Mouse (Mus musculus) limb, embryonic 11.5 days (tissue): ENCODE measurements around the gene Gm28305. TPM values are rescaled to one million over a fixed set of nuclear protein-coding genes. Genes with fewer than 3 reads are reported as not detected.

Source experiments
- ATAC-seq: fragments of 200-750 bp; cut with Nextera tagmentation; 2 replicates; pipeline ENCODE4 v1.8.0; 2017; ENCODE audit warnings: low read depth; ENCODE audit not compliant: insufficient number of reproducible peaks, low FRiP score, low TSS enrichment
- DNase-seq: peaks from one replicate; pipeline ENCODE4 v3.0.0-alpha.2; 2015; ENCODE audit warnings: low spot score
- H3K27ac ChIP-seq: fragments of 300-500 bp; sonication (generic); replicated peaks from 2 replicates; pipeline ENCODE4 v1.5.1; 2014; ENCODE audit warnings: low read depth, mild to moderate bottlenecking, low read length
- H3K27me3 ChIP-seq: fragments of 300-500 bp; sonication (generic); 2 replicates; pipeline ENCODE4 v1.6.1; 2014; ENCODE audit warnings: mild to moderate bottlenecking, low read length, mixed read lengths; ENCODE audit not compliant: control insufficient read depth, insufficient read depth
- H3K36me3 ChIP-seq: fragments of 300-500 bp; sonication (generic); 2 replicates; pipeline ENCODE4 v1.6.1; 2014; ENCODE audit warnings: mild to moderate bottlenecking, low read length, moderate library complexity, mixed read lengths; ENCODE audit not compliant: control insufficient read depth, insufficient read depth
- H3K4me1 ChIP-seq: fragments of 300-500 bp; sonication (generic); 2 replicates; pipeline ENCODE4 v1.6.1; 2014; ENCODE audit warnings: low read length, mixed read lengths; ENCODE audit not compliant: control insufficient read depth, insufficient read depth
- H3K4me2 ChIP-seq: fragments of 300-500 bp; sonication (generic); 2 replicates; pipeline ENCODE4 v1.6.1; 2014; ENCODE audit warnings: low read depth, mild to moderate bottlenecking, moderate library complexity; ENCODE audit not compliant: severe bottlenecking
- H3K4me3 ChIP-seq: fragments of 300-500 bp; sonication (generic); 2 replicates; pipeline ENCODE4 v1.5.1; 2014; ENCODE audit warnings: low read depth, low read length
- H3K9ac ChIP-seq: fragments of 300-500 bp; sonication (generic); 2 replicates; pipeline ENCODE4 v1.6.1; 2014; ENCODE audit warnings: mild to moderate bottlenecking, low read length
- H3K9me3 ChIP-seq: fragments of 300-500 bp; sonication (generic); 2 replicates; pipeline ENCODE4 v1.6.1; 2016; ENCODE audit warnings: low read length; ENCODE audit not compliant: control insufficient read depth
- WGBS: fragments of 180-500 bp; shearing (Covaris S2); extraction: QIAGEN DNeasy Blood & Tissue Kit; methylation state at CpG from one replicate; pipeline ENCODE4 v1.1.7; 2014; 5-methylcytosine and 5-hydroxymethylcytosine counted together
- polyA plus RNA-seq: library from polyadenylated mRNA; unstranded; fragments of >200 nt; fragmentation: Nextera tagmentation; extraction: Ambion mirVana; gene quantifications from 2 replicates; pipeline ENCODE4 v1.2.1, GENCODE M21; 2014

Gm28305 gene
- polyA plus RNA-seq, 1 experiment from 2014 or later, result not detected

DNA sequence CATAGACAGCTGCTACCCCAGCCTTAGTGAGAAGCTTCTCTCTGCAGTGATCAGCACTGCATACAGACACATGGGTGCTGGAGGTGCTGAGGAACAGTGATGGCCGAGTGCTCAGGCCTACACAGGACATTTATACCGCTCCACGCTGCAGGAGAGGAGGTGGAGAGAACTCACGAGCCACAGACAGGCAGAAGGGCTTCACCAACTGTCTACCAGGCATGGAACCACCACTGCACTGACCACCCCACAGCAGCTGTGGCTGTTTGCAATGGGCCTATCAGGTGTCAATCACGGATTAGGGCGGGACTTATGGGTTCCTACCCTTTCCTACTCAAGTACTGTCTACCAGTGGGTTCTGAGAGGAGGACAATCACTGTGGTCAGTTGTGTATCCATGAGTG lies 10.6 kb downstream of the Gm28305 start:
- no peak overlapping the region for H3K27ac ChIP-seq
- H3K9ac ChIP-seq, result no peak overlapping the region
- ATAC-seq, result no peak
- no peak overlapping the region for H3K4me2 ChIP-seq
- no peaks in the 10 kb centered on the region for H3K9me3 ChIP-seq
- H3K4me1 ChIP-seq, result no peaks in the 10 kb centered on the region
- DNase-seq, result no peak
- no peaks in the 10 kb centered on the region for H3K27me3 ChIP-seq
- peaks cover 23% of the 10 kb centered on the region for H3K36me3 ChIP-seq
- WGBS, result 92% methylated on average over 6 of the region's 6 CpGs
- H3K4me3 ChIP-seq, result no peak overlapping the region

DNA sequence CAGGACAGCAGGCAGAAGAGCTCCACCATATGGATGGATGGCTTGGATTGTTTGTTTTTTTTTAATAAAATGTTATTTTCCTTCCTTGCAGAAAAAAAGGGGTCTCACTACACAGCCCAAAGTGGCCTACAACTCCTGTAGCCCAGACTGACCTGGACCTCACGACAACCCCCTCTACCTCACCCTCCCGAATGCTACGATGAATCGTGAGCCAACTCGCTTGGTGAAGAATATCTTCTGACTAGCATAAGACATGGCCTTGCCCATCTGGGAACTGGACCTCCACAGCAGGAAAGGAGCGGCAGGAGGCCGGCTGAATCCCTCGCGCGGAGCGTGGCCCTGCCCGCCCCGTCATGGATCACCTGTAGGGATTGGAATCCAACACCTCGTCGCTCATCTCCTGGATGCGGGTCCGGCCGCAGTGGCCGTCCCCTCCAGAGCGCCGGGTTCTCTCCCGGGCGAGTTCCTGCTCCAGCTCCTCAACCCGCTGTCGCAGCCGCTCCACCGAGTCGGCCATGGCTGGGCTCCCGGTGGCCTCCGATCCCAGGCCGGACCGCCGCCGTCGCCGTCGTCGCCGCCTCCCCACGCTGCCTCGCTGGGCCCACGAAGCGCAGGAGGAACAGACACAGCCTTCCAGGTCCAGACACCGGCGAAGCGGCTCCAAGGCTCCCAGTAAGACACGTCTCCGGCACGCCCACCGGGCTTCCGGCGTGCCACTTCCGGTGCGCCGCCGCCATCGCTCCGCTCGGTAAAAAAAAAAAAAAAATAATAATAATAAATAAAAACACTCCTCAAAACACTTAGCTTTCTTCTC lies 22.2 kb downstream of the Gm28305 start, which contains the start of gene Uba5:
TSS of gene Uba5 (minus strand) at position 705 of the 814 bp plus-strand sequence.
- Histone ChIP-seq H3K27ac (no peak within 1 kb of the TSS; the same call in 1 of the 2 replicates), H3K9me3 (no peaks in the 10 kb centered on the region), H3K4me1 (peaks cover 7% of the 10 kb centered on the region; the same call in 1 of the 2 replicates), H3K27me3 (no peaks in the 10 kb centered on the region), H3K36me3 (peaks cover 3% of the 10 kb centered on the region; the same call in 1 of the 2 replicates), H3K4me2 (peak within 1 kb of the TSS; percentile 88), H3K4me3 (peak within 1 kb of the TSS; percentile 96), H3K9ac (peak within 1 kb of the TSS; percentile 59)
- WGBS, result under 1% methylated on average over 56 of the region's 59 CpGs
- DNase-seq (peak; percentile 75), ATAC-seq (peak; percentile 67; the same call in 1 of the 2 replicates)

DNA sequence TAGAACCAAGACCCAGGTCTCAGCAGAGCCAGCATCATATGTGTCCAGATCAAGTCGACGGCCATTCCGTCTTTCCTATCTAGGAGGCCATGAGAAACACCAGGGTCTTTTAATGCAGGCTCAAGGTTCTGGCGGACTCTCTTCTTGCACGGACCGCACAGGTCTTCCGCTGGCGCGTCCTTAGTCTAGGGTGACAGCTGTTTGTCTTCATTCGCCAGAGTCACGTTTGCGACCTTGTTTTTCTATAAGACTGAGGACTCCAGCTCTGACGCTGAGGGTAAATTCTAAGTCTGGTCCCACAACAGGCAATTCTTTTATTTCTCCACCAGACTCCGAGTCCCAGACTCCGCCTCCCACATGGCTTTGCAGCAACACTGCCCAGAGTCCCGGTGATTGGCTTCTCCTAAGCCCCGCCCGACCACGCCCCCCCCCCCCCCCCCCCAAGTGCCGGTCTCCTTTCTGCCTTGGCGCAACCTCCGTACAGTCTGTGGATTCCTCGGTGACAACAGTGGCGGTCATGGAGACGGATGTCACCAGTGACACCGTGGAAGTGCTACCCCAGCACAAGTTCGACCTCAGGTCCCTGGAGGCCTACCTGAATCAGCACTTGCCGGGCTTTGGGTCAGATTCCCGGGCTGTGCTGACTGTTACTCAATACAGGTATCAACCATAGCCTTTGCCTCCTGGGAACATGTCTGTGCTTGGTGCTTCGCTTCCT lies 22.9 kb downstream of the Gm28305 start, which contains the start of gene Acad11:
TSS of gene Acad11 (plus strand) at position 134 of the 718 bp plus-strand sequence.
- ATAC-seq (peak; percentile 95), DNase-seq (peak; percentile 89)
- 0% methylated on average over 29 of the region's 30 CpGs for WGBS
- Histone ChIP-seq H3K36me3 (peaks cover 3% of the 10 kb centered on the region; the same call in 1 of the 2 replicates), H3K27me3 (no peaks in the 10 kb centered on the region), H3K9me3 (no peaks in the 10 kb centered on the region), H3K4me2 (peak within 1 kb of the TSS; percentile 88), H3K4me1 (peaks cover 7% of the 10 kb centered on the region; the same call in 1 of the 2 replicates), H3K27ac (no peak within 1 kb of the TSS; the same call in 1 of the 2 replicates), H3K9ac (peak within 1 kb of the TSS; percentile 59), H3K4me3 (peak within 1 kb of the TSS; percentile 96)

DNA sequence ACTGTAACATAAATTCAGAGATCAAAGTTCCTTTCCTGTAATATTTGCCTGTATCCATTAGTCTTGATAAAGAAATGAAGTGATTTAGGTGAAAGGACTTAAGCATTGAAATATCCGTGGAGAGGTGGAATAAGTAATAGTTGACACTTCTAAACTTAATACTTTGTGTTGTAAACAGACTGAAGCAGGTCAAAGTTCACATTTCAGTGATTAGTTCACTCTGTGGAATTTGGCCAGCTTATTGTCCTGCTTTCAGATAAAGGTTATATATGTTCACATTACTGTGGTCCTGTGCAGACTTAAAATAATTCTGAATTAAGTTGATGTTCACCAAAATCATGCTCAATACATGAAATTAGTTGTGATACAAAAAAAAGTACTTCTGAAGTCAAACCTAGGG lies 24.1 kb downstream of the Gm28305 start:
- H3K27me3 ChIP-seq, result no peaks in the 10 kb centered on the region
- H3K4me3 ChIP-seq, result no peak overlapping the region
- WGBS, result 31% methylated on average over 1 of the region's 1 CpGs
- H3K4me1 ChIP-seq, result peaks cover 7% of the 10 kb centered on the region; the same call in 1 of the 2 replicates
- ATAC-seq, result no peak
- H3K9me3 ChIP-seq, result no peaks in the 10 kb centered on the region
- DNase-seq, result no peak
- H3K36me3 ChIP-seq, result peaks cover 1% of the 10 kb centered on the region; the same call in 1 of the 2 replicates
- no peak overlapping the region for H3K27ac ChIP-seq
- H3K9ac ChIP-seq, result no peak overlapping the region
- no peak overlapping the region for H3K4me2 ChIP-seq

DNA sequence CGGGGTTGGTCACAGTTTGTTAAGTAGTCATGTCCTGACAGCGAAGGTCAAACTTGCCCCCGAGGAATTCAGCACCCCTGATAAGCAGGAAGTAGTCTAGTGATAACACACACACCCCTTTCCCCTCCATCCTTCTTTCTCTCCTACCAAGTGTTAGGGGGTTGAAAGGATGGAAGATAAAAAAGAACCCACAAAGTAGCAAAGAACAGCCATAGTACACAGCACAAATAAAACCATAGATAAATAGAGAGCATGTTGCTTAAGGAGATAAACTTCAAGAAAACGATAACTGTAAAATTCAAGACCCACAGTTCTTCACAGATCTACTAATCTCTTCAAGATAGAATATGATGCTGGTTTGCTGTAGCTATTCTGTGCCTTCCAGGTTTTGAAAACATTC lies 29.8 kb downstream of the Gm28305 start:
- H3K4me2 ChIP-seq, result no peak overlapping the region
- ATAC-seq, result no peak
- H3K4me3 ChIP-seq, result no peak overlapping the region
- DNase-seq, result no peak
- H3K27ac ChIP-seq, result no peak overlapping the region
- H3K4me1 ChIP-seq, result no peaks in the 10 kb centered on the region
- H3K9ac ChIP-seq, result no peak overlapping the region
- 85% methylated on average over 4 of the region's 4 CpGs for WGBS
- H3K36me3 ChIP-seq, result no peaks in the 10 kb centered on the region
- H3K27me3 ChIP-seq, result no peaks in the 10 kb centered on the region
- H3K9me3 ChIP-seq, result no peaks in the 10 kb centered on the region

DNA sequence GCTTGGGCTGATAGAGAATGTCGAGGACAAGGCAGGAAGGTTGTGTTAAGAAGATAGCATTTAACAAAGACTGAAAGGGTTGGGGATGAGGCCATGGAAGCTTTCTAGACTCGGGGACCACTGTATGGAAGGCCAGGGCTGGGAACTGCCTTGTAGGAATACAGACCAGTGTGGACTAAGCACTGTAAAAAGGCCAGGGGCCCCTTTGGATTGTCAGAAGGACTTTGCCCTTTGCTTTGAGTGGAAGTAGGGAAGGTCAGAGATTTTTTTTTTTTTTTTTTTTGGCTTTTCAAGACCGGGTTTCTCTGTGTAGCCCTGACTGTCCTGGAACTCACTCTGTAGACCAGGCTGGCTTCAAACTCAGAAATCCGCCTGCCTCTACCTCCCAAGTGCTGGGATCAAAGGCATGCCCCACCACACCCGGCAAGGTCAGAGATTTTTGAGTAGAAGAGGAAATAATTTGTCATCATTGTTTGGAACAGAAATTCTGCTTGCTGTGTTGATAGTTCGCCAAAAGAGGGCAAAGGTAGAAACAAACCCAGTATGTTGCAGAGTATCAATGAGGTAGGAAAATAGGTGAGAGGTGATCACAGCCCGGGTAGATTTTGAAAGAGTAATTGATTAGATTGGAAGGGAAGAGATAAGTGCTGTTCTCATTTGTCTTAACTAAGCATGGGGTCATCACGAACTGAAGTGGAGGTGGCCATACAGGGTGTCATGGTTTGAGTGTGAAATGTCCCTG lies 30.6 kb downstream of the Gm28305 start:
- ATAC-seq (no peak), DNase-seq (no peak)
- Histone ChIP-seq H3K27me3 (no peaks in the 10 kb centered on the region), H3K4me2 (no peak overlapping the region), H3K9me3 (no peaks in the 10 kb centered on the region), H3K9ac (no peak overlapping the region), H3K4me1 (no peaks in the 10 kb centered on the region), H3K36me3 (no peaks in the 10 kb centered on the region), H3K4me3 (no peak overlapping the region), H3K27ac (no peak overlapping the region)
- 78% methylated on average over 8 of the region's 8 CpGs for WGBS

DNA sequence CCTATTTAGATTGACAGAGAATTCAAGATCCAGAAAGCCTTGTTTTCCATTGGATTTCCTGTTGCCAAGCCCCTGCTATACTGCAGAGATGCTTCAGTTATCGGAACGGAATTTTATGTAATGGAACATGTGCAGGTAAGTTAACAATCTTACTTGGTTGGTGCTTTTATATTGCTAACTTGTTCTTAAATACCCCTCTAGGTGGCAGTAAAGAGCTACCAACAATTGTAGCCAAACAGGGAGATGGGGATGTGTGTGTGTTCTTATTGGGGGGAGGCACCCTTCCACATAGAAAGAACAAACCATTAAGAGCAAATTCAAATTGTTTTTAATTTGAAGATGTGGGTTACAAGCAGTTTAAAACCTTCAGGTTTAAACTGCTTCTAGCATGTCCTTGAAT lies 35.3 kb downstream of the Gm28305 start:
- H3K27ac ChIP-seq, result no peak overlapping the region
- no peak overlapping the region for H3K9ac ChIP-seq
- H3K27me3 ChIP-seq, result no peaks in the 10 kb centered on the region
- no peaks in the 10 kb centered on the region for H3K36me3 ChIP-seq
- no peak for DNase-seq
- no peak for ATAC-seq
- H3K4me3 ChIP-seq, result no peak overlapping the region
- H3K4me1 ChIP-seq, result no peaks in the 10 kb centered on the region
- WGBS, result 68% methylated on average over 2 of the region's 2 CpGs
- H3K4me2 ChIP-seq, result no peak overlapping the region
- H3K9me3 ChIP-seq, result no peaks in the 10 kb centered on the region

DNA sequence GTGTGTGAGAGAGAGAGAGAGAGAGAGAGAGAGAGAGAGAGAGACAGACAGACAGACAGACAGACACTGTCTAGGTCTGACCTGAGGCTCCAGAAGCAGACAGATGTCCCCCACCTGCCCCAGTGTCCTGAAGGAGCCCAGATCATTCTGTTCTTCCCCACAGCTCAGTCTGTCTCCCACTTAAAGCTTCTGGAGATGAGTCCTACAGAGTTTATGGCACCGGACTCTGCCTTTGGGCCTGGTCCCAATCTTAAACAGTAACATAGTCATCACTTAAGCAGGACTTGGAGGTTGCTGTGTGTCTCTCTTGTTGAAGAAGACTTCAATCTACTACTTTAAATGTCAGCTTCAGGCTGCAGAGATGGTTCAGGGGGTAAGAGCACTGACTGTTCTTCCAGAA lies 38.3 kb downstream of the Gm28305 start:
- WGBS, result 95% methylated on average over 1 of the region's 1 CpGs
- H3K4me1 ChIP-seq, result no peaks in the 10 kb centered on the region
- no peak for ATAC-seq

More for the DNA sequence above, 38.3 kb downstream of the Gm28305 start:
- Histone ChIP-seq H3K9ac (no peak overlapping the region), H3K27ac (no peak overlapping the region), H3K4me2 (no peak overlapping the region), H3K36me3 (no peaks in the 10 kb centered on the region), H3K4me3 (no peak overlapping the region), H3K27me3 (no peaks in the 10 kb centered on the region), H3K9me3 (no peaks in the 10 kb centered on the region)
- DNase-seq, result no peak
